Mouse (Mus musculus): ENCODE measurements around the gene Itga9.

DNA sequence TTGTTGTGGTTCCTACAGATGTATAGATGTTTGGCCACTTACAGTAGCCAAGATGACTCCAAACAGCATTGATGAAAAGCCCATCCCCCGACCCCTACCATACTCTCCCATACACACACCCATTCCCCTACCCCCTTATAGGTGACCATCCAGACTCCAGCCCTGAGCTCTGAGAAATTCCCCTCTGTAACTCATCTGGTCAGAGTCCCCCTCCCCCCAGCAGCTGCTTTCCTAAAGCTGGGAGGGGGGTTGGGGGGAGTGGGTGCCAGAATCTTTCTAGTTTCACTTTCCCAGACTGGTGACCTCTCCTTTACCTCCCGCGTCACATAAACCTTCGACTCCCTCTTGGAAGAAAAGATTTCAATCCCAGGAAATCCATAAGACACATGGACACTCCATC is 269.2 kb downstream of the Itga9 start:
- no peak for TF ChIP-seq EP300 (IDR thresholded peaks at IDR 0.05; ENCODE audit: low read depth)
- no peak for TF ChIP-seq CTCF (IDR thresholded peaks at IDR 0.05; ENCODE audit: low read depth)

All from liver, postnatal 0 days (tissue).